Mouse (Mus musculus): Measurements from ENCODE around the gene Ggt5.

The Ggt5 gene

DNA sequence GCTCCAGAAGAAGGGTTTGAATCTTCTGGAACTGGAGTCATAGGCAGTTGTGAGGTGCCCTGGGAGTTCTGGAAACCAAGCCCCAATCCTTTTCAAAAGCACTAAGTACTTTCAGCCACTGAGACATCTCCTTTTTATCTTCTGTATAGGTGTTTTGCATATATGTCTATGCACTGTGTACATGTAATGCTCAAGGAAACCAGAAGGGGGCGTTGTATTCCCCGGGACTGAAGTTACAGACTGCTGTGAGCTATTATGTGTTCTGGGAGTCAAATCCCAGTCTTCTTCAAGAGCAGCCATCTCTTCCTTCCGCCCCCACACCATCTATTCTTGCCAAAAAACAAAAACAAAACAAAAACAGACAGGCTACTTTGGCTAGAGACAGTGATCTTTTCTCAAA is 31.7 kb downstream of the Ggt5 start:
- CTCF ChIA-PET, result no interaction called here

DNA sequence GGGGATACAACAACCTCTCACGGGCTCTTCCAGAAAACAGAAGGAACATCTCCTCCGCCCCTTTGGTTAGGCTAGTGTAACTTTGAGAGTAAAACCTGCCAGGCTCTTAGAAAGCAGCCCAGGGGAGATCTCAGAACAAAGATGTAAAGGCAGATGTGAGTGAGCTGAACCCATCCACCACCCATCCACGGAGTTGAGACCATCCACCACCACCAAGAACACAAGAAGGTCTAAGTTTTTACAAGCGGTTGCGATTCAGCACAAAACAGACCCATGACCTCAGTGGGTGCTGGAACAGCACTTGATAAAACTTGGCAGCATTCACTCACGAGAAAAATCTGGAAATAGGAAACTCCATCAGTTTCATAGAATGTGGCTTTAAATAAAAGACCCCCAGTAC is 36.8 kb downstream of the Ggt5 start:
- CTCF ChIA-PET, result no interaction called here

DNA sequence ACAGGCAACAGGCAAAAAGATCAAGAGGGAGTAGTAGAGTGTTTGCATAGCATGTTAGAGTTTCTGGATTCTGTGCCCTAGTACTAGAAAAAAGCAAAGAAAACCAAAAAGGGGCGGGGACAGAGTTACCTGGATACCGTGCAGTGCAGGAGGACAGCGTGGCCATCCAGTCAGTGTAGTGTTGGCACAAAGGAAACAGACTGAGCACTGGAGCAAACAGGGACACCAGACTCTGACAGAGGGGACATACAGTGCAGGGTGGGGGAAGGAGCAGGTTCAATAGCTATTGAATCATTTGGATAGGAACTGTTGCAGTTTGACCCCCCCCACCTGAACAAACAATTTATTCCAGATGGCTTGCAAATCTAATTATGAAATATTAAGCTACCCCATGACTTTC is 37.9 kb downstream of the Ggt5 start:
- CTCF ChIA-PET, result interaction anchor here (0.5 kb wide), 1 partner anchor 343 kb away, joined by 3 read pairs; no protein-coding TSS in a partner anchor

DNA sequence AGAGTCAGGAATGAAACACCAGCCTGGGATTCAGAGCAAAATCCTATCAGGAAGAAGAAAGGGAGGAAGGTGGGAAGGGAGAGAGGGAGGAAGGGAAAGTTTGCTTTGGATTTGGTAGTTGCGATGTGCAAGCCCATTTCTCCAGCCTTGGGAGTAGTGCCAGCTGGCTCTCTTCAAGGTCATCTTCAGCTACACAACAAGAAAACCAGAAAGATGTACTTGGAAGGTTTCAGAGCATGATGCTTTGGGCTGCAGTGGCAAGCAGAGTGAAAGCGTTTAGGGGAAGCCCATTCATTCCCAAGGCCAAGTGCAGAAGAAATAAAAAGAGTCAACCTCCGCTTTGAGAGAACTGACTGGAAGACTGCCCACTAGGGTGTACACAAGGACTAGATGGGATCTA is 38.4 kb downstream of the Ggt5 start:
- CTCF ChIA-PET, result interaction anchor here (0.5 kb wide), 1 partner anchor 343 kb away, joined by 3 read pairs; no protein-coding TSS in a partner anchor

DNA sequence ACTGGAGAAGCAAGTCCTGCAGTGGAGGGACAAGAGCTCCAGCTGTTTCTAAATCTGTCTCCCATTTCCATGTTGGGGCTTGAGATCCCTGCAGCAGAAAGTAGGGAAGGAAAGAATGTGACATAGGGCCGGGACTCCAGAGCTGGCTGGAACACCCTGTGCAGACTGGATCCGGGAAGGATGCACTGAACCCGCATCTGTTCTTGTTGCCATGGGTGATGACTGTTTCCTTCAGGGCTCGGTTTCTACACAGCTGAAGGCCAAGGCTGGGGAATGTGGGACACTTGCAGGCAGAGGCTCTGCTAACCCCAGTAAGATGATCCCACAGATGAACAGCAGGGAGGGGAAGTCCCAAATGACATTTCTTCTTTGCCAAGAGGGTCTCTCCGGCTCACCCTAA is 43.5 kb downstream of the Ggt5 start:
- CTCF ChIA-PET, result interaction anchor here (0.5 to 1.7 kb wide), 4 partner anchors 33 to 133 kb away, joined by 5 to 9 read pairs (median 6); partner anchors contain the start of gene Cabin1

DNA sequence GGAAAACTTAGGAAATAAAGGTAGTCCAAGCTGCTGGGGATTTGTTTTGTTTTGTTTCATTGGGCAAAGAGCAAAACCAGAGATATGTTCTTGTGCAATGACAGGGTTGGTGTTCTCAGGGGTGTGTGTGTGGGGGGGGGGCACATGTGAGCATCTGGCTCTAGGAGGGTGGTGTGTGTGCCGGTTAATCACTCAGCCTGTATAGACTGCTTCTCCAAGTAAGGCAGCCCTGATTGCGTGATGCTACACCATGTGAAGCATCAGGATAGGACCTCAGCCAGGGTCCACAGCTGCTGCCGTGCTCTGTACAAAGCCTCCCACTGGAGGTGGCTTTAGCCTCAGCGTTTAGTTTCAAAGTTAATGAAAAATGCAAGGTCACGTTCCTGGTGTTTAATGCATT is 43.9 kb downstream of the Ggt5 start:
- CTCF ChIA-PET, result interaction anchor here (0.5 to 1.7 kb wide), 4 partner anchors 33 to 132 kb away, joined by 5 to 9 read pairs (median 6); partner anchors contain the start of gene Cabin1

DNA sequence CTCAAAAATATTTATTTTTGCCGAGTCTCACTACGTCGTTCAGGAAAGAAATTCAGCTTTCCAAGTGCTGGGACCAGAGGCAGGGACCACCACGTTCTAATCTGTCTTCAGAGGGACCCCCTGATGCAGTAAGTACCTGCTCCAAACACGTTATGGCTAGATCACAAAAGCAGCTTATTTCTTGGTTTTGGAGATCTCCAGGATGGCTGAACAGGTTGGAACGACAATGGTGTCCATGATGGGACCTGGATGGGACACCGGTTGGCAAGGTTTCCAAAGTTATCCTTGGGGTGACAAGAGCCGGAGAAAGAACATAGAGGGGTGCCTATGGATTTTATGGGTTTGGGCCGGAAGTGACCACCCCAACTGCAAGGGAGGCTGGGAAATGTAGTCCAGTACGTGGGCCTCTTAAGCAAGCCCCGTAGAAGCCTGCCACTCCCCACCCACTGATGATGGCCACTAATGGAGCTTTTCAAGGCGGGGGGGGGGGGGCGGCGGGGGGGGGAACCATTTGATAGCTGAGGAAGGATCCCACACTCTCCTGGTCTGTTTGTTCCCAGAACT is 44.5 kb downstream of the Ggt5 start:
- CTCF ChIA-PET, result interaction anchor here (1.7 kb wide), 1 partner anchor 48 kb away, joined by 5 read pairs; no protein-coding TSS in a partner anchor

DNA sequence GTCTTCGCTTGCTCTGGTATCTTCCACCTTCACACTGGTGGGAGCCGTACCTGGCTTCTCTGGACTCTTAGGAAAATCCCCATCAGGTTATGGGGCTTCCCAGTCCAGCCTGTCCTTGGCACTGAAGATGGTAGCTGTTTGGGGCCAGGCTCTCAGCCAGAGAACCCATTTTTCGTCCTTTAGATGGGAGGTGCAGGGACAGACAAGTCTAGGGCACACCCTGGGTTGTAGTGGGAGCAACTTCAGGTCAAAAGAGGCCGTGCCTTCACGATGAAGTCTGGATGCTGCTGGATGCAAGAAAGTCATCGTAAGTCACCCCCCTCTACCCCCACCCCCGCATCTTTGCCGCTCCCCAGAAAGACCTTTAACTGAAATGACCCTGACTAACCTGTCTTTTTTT is 45.5 kb downstream of the Ggt5 start:
- CTCF ChIA-PET, result interaction anchor here (0.7 to 2.3 kb wide), 3 partner anchors 48 to 206 kb away, joined by 3 to 29 read pairs (median 7); no protein-coding TSS in a partner anchor

DNA sequence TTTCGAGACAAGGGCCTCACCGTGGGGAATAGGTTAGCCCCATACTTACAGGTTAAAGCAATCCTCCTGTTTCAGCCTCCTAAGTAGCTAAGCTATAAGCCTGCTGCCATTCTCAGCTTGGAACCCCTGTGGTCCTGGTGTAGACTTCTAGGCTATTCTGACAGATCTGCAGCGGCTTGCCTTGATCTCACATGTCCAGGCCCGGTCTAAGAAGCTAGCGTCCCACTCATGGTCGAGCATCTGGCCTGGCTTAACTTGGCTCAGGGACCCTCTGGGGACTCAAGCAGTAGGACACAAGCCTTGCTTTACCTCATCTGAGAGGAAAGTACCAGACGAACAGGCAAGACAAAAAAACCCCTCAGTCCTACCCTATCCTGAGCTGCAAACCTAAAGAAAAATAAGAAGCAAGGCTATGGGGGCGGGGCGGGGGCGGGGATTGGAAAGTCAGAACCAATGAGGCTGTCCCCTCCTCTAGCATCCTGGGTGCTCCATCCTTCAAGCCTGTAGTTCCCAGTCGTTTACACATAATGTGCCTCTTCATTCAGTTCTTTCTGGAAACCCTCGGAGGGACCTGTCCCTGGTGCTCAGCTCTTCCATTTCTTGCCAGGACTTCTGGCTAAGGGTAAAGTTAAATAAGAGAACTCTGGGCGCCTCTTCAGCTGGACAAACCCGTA is 46.0 kb downstream of the Ggt5 start:
- CTCF ChIA-PET, result interaction anchor here (0.7 to 2.3 kb wide), 4 partner anchors 46 to 207 kb away, joined by 3 to 29 read pairs (median 5); partner anchors contain the start of gene Ggt5

DNA sequence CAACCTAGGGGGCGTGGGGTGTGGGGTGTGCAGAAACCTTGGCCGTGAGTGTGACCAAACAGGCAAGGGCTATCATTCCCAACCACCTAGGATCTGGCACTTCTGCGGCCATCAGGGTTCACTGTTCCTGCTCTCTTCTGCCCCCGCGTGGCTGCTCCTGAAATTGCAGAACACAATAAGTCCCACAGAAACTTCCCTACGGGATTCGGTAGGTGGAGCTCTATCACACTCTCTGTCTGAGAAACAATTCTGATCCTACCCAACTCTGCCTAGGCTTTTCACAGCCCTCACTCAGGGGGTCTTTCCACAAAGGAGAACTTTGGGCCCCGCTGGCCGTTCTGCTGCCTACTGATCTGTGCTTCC is 46.5 kb downstream of the Ggt5 start:
- CTCF ChIA-PET, result interaction anchor here (0.6 to 2.3 kb wide), 4 partner anchors 9 to 49 kb away, joined by 3 to 29 read pairs (median 3); partner anchors contain the start of gene Ggt5

DNA sequence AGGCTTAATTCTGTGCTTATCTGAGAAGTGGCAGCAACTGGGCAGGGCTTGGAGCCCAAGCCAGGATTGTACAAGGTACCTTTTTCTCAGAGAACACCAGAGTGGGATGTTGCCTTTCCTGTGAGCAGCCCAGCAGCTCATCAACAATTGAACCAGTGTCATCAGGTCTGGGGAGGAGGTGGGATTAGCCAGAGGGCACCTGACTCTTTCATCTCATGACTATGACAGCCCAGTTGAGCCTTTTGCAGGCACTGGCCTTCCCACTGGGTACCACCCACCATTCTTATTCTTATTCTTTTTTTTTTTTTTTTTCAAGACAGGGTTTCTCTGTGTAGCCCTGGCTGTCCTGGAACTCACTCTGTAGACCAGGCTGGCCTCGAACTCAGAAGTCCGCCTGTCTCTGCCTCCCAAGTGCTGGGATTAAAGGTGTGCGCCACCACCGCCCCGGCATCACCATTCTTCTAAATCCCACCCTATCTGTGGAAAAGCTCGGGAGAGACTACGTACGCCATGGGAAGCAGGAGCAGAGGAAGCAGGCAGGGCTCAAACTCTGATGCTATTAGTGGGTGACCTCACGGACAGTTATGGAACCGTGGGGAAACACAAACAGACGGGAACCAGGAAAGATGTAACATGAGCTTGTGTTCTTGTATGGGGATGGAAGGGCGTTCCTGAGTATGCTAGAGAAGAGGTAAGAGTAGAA is 47.1 kb downstream of the Ggt5 start:
- CTCF ChIA-PET, result interaction anchor here (0.6 to 2.3 kb wide), 5 partner anchors 8 to 52 kb away, joined by 3 to 29 read pairs (median 3); partner anchors contain the start of gene Ggt5

DNA sequence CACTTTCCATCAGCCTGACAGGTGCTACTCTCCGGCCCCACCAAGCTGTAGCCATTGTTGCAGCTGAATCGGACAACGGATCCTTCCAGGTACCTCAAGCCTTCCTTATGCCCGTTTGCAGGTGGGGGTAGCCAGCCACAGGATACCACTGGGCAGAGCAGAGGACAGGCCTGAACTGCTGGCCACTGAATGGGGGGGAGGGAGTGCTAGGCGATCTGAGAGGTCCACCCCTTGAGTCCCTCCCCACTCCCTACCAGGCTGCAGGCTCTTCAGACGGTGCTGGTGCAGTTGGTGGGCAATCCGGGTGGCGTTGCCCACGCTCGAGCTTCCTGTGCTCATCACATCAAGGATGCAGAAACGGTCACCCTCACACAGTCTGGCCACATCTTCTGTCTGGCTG is 48.6 kb downstream of the Ggt5 start:
- CTCF ChIA-PET, result no interaction called here

DNA sequence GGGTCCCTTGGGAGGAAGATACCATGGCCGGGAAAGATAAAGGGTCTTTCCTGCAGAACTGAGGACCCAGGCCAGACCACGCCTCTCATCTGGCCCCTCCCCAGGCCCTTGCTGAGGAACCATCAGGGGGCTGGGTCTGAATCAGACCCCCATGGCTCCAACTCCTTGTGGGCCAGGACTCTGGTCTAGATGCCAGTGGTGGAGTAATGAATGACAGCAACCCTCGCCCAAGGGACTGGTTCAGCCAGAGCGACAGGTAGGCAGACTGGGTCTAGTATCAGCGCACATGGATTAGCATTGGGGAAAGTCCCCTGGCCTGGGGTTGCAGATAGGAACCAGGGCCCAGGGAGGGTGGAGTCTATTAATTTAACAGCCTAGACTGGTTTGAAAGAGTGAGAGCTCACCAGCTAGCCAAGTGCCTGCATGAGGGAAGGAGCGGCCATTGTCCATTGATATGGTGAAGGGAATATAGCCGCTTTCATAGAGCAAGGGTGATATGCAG is 52.6 kb downstream of the Ggt5 start:
- CTCF ChIA-PET, result no interaction called here

DNA sequence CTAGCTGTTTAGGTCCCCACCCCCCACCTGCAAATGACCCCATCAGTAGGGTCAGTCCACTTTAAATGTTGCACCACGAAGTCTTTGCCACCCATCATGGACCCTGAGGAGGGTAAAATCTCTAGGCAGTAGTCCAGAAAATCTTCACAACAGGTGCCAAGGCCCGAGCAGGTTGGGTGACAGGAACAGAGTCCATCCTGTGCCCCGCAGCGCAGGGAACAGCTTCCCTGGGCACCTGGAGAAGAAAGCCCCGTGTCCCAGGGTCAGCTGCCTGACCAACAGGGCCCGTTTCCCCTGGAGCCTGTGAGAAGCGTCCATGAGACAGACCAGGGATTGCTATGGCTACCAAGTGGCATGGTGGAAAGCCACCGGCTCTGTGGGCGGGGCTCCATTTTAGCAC is 53.3 kb downstream of the Ggt5 start:
- CTCF ChIA-PET, result no interaction called here

DNA sequence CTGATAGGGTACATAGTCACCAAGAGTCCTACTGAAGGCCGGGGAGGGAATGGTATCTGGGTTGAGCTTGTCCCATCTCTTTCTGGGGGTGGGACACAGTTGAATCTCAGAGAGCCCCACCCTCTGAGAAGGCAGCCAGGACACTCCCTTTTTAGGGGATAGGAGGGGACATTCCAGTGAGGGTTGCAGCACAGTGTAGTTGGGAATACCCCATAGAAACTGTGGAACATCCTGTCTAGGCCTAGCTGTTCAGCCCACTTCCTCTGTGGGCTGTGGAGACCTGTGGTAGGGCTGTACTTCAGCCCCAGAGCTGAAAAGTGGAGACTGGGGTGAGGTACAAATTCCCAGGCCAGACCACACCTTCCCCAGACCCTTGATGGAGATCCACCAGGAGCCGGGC is 53.8 kb downstream of the Ggt5 start:
- CTCF ChIA-PET, result no interaction called here

DNA sequence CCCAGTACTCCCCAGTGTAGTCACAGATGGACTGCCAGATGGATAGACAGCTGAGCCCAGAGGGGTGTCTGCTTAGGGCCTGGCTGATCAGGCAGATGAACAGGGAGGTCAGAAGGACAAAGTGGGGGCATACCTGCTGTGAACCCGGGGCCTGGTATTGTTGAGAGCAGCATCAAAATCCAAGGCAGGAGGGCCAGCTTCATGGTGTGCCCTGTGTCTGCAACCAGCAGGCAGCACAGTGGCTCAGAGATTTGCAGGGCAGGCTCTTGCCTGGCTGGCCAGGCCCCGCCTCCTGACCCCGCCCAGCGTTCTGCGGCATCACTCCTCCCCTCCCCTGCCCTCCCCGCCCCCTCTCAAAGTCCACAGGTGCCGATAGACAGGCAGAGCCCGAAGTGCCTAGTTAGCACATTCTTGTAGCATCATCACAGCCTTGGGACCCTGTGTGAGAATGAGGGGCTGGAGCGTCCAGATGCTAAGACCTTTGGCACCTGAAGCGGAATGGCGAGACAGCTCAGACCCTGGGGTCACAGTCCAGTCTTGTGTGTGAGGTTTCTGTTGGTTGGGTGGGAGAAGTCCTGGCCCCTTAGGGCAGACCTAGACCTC is 54.7 kb downstream of the Ggt5 start, which contains the start of gene Susd2:
Susd2 (minus strand) TSS at position 268 of the 603 bp plus-strand sequence.
- CTCF ChIA-PET, result no interaction called here

DNA sequence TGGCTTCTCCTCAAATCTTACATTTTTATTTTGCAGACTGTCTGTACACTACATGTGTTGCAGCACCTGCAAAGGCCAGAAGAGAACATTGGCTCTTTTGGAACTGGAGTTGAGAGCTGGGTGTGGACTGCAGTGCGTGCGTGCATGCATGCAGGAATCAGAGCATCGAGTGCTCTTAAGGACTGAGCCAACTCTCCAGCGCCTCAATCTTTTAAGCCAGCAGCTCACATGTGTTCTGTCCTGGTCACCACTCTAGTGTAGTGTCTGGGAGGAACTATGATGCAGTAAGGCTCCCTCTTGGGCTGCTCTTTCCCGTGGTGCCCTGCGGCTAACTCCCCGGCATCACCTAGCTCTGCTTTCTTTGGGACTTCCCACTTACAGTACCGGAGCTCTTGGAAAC is 56.5 kb downstream of the Ggt5 start:
- CTCF ChIA-PET, result no interaction called here

DNA sequence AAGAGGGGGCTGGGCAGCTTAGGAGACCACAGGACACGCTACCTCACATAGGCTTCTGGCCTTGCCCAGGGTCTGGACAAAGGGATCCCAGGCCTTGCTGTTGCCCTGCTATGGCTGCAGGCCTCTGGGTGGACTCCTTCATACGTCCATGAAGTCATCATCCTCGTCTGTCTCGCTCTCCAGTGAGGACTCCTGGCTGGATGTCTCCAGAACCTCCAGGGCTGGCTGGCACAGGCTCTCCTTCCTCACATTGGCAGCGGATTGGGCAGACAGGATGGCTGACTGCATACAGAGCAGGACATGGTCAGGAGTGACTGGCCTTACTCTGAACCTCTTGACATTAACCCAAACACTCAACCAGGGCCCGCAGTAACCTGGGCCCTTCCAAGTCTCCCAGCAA is 57.3 kb downstream of the Ggt5 start:
- CTCF ChIA-PET, result no interaction called here

DNA sequence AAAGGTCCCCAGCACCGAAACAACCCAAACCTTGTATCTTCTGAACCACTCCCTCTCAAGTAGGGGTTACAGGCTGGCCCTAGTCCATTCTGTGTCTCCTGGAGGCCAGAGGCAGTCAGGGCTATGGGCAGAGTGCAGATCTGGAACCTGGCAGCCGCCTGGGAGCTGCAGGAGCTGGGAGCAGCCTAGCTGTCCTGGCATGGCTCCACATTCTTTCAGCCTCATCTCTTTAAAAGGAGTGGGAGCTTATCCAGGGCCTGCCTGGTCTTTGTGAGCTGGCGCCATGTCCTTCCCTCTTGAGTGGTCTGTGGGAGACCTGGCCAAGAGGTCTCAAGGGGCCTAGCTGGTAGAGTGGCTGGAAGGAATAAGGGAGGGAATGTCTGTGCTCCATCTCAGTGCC is 58.2 kb downstream of the Ggt5 start:
- CTCF ChIA-PET, result interaction anchor here (0.7 kb wide), 1 partner anchor 55 kb away, joined by 3 read pairs; no protein-coding TSS in a partner anchor

DNA sequence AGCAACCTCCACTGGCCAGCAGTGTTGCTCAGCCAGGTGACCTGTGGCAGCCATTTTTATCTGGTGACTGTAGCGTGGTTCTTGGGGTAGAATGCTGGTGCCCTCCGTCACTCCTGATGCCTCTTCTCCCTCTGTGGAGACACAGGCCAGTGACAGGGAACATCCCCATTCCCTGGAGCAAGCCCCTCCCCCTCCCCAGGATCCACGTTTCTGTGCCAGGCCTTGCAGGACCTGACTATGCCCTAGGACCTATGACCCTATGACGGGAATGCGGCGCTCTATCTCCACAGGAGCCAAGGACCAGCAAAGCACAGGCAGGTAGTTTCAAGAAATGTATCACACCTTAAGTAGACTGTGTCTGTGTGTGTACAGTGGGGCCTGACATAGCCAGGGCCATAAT is 59.0 kb downstream of the Ggt5 start:
- CTCF ChIA-PET, result interaction anchor here (0.6 to 0.7 kb wide), 2 partner anchors 56 to 176 kb away, joined by 3 to 5 read pairs; no protein-coding TSS in a partner anchor

DNA sequence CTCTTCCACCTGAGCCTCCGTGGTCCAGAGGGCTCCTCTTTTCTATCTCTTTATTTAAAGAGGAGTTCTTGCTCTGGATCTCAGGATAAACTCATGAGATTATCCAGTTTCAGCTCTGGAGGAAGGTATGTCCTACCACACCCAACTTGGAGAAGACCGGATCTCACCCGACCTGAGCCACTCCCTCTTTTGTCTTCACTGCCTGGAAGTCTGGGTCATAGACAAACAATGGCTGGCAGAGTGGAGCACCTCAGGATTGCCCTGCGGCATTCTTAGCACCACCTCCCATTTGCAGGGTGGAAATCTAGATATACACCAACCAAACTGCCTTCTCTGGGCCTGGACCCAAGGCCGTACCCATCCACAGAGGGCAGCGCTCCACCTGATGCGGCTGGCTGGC is 59.9 kb downstream of the Ggt5 start:
- CTCF ChIA-PET, result no interaction called here

Data from spleen, embryonic (tissue).